Mouse (Mus musculus) adrenal gland (tissue): ENCODE measurements around the gene Fam20b.
"Not testable (repeated sequence)": the region's sequence is repeated elsewhere in the genome, so short reads cannot be mapped to it uniquely, and the experiment has no call there.

Experiments
- intact Hi-C: fragments of 180-260 bp; cut with DNase I; formaldehyde crosslinking; loops from one replicate; pipeline ENCODE4 v1.15.1; 2025

The Fam20b gene

DNA sequence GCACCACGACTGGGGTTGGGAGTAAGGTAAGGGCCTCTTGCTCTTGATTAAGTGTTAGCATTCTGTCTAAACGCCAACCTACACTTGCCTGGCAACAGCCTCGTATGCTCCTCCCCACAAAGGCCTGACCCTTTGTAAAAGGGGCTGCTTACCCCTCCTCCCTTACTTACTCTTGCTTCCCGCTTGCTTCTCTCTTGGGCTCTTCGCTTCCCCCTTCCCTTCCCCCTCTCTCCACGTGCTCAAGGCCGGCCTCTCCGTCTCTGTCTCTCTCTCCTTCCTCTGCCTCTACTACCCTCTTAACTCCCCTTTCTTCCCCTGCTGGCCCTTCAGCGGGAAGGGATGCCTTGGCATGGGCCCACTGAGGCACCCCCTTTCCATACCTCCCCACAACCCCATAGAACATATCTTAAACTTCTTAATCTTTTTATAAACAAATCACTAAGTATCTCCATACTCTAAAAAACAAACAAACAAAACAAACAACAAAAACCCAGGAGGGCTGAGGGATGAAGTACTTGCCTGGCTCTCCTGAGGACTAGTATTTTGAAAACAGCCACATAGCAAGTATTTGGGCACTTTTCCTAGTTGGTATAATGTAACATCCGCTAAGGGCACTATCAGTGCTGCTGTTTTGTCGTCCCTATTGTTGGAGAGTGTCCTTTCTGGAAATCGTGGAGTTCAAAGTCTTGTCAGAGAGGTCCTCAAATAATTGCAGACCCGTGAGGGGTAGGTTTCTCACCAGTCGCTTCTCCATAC, 46.0 kb downstream of the Fam20b start:
- intact Hi-C loops, result no loop called here

DNA sequence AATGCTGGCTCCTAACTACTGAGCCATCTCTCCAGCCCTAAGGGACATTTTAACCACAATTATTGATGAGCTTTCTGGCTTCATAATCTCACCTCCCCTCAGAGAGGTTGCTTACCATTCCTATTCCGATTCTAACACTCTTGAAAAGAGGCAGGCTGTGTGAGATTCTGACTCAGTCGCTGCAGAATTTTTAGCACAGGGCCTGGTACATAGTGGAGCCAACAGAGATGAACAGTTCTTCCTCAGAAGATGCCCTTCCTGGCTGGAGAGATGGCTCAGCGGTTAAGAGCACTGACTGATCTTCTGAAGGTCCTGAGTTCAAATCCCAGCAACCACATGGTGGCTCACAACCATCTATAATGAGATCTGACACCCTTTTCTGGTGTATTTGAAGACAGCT, 47.0 kb downstream of the Fam20b start:
- intact Hi-C loops, result no loop called here

DNA sequence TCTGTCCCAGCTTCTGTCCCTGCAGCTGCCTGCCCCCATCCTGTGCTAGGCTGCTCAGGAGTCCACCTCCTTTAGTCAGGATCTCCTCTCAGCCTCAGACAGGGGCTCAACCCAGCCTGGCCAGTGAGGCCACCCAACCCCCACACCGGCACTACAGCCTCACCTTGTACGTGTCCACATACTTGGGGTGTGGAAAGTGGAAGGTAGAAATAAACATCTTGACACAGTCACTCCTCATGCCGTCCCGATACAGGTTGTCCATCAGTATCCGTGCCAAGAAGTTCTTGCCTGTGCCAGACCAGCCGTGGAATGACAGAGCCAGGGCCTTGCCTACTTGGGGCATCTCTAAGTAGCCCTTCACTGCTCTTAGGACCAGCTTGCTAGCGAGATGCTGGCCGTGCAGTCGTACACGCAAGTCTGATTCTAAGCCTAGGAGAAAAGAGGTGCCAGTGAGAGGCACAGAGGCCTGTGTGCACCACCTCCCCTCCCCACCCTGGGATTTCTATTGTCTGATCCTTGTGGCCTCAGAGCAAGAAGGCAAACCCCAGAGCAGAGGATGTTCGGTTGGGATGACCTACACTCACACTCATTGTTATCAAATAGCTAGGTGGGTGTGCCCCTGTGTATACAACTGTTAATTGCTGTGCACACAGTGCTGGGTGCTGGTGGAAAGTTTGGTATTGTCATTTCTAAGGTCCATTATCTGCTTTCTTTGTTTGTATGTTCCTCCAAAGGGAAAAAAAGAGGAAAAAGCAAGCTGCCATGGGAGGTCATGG, 49.5 kb downstream of the Fam20b start:
- intact Hi-C loops, result no loop called here

DNA sequence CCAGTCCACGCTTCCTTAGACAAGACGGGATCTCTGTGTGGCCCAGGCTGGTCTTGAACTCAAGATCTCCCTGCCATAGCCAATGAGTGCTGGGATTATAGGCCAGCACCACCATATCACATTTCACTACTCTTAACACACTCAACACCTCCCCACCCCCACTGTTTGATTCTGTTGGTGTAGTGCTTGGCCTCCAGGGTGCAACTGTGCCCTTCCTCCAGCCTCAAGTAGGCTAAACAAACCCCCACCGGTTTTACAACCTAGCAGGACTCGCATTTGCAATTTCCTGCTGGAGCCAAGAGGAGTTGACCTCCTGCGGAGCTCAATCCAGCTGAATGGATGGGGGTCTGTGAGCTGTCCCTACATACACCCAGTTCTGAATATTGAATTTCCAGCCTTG, 50.3 kb downstream of the Fam20b start:
- intact Hi-C loops, result no loop called here

DNA sequence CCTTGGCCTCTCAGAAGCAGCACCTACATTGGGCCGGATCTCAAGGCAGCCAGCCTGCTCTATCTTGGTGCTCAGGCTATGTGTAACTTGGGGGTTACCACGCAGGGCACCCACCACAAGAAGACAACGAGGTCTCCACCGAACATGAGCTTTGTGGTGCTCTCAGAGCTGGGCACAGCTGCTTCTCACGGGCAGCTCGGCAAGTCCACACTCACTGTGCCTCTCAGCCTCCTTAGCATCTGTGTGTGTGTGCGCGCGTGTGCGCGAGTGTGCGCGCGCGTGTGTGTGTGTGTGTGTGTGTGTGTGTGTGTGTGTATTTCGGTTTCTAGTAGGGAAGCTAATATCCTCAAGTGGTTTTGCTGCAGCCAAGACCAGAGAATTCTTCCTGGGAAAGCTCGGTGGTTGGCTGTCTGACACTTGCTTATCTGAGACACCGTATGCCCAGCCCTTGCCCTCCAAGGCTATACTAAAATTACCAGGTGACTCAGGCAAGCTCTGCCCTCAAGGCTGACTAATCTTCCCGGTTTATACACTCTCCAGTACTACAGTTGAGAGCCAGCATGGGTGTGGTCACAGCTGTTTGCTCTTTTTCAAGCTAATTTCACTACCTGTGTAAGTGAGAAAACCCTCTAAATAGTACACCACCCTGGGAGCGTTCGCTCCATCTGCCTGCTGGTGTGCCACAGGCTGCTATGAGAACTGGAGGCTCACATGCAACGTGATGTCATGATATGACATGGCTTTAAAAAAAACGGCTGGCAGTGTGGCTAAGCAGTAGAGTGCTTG, 51.6 kb downstream of the Fam20b start:
- intact Hi-C loops, result no loop called here

DNA sequence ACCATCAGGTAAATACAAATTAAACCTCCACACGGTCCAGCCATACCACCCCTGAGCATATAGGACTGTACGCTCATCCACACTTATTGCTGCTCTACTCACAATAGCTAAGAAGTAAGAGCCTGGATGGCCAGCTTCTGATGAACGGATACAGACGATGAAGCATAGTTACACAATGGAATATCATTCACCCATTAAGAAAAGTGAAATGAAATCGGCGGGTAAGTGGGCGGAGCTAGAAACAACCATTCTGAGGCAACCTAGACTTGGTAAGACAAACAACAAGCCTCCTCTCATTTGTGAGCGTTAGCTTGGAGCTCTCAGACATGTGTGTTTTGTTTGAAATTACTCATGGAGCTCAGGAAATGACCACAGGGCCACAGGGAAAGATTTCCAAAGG, 53.1 kb downstream of the Fam20b start:
- intact Hi-C loops, result no loop called here

DNA sequence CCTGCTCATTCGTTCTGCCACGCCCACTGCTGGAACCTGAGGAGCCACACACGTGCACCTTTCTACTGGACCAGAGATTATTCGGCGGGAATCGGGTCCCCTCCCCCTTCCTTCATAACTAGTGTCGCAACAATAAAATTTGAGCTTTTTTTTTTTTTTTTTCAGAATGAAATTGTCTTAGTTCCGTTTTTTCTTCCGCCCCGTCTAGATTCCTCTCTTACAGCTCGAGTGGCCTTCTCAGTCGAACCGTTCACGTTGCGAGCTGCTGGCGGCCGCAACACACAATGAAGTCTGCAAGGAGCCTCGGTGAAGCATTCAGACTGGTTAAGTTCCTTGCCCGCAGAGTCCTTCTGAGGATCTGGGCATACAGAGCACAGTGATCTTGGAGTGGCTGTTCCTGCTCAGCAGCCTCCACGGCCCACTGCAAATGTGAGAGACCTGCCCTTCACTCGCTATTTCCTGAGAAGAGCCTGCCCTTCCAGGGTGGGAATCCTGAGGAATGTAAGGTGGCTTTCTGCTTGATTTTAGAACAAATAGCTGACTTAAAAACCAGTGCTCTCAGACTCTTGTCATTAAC, 58.1 kb downstream of the Fam20b start:
- intact Hi-C loops, result not testable (repeated sequence)

DNA sequence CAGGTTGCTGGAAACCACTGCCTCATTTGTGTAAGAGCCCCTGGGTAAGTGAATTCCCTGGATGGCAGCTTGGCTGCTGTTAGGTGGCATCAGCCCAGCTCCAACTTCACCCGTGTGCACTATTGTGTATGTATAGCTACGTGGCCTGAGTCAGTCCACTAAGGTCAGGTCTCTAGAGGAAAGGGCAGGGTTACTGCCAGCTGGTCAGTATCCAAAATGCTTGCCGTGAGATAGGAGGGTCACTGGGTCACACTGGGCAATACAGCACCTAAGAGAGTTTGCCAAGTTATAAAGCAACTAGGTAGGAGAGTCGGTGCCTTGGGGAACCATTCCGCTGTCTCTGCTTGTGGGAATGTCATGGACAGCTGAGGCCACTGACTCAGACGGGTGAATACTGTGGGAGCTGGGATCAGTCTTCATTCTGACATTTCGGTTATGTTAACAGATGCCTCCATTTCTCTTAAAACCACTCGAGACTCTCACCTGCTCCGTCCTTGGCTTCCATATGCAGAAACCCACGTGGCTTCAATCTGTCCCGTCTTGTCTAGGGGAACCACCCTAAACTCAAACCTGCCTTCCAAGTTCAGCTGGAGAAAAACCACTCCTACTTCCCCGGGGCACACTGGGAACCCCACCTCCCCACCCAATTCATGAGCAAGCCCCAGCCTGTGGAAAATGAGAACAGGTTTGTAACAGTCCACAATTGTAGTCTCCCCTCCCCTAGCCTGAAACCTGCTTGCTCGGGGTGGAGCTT, 58.8 kb downstream of the Fam20b start:
- intact Hi-C loops, result no loop called here

DNA sequence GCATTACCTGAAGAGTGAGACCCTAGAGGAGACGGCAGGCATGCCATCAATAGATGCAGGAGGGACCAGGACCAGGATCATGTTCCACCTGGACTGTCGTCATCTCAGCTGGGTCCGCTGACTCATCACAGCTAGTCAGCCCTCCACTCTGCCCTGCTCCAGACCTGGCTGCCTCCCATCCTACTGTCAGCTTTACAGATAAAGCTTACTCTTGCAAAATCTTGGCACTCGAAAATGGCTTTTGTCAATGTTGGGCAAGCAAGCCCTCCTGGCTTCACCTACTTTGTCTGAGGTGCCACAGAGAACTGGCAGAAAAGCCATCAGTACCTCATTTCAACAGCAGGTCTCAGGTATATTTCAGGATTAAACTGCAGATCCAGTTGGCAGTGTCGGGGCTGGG, 60.2 kb downstream of the Fam20b start:
- intact Hi-C loops, result no loop called here

DNA sequence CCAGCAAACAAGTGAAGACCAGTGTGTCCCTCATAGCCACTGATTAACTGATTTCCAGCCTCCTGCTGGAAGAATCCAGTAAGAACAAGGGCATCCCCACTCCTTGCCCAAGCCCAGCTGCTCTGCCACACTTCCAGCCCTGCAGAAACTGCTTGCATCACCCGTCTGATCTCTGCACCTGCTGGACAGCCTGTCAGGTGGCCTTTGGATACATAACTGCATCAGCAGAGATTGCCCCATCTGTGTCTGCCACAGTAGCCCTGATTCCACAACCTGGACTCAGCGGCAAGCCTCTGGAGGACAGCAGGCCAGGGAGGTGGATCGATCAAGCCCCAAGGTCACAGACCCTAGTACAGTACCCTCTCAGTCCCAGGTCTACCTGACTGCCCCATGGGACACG, 61.4 kb downstream of the Fam20b start:
- intact Hi-C loops, result no loop called here

DNA sequence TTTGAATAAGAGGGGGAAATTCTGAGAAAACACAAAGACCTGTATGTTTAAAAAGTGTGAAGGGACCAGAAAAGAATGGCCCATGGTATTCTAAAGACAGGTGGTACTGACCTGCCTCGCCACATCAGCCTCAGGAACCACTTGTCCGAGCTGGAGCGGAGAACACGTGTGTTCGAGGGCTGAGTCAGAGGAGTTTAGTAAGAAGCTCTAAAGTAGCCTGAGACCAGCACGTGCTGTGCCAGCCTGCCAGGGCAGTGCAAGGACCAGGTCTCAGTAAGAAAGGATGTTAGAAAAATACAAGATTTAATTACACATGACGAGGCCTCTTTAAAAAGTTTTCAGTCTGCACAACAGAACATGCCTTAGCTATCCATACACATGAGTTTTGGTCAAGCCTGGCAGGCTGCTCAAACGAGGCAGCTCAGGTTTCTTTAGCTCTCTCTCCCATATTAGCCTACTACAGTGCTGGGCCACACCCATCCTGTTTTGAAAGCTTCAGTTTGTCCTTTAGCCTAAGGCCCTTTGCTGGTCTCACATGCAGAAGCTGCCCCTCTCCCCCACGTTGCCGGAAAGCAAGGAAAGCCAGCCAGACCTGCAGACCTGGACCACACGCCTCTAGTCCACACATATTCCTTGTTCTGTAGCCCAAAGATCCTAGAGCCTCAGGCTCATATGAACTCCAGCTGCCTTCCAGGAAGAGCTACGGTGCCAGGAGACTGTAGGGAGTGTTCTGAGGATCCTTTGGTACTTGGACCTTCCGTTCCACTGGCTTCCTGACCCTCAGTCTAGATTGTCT, 64.0 kb downstream of the Fam20b start:
- intact Hi-C loops, result no loop called here

DNA sequence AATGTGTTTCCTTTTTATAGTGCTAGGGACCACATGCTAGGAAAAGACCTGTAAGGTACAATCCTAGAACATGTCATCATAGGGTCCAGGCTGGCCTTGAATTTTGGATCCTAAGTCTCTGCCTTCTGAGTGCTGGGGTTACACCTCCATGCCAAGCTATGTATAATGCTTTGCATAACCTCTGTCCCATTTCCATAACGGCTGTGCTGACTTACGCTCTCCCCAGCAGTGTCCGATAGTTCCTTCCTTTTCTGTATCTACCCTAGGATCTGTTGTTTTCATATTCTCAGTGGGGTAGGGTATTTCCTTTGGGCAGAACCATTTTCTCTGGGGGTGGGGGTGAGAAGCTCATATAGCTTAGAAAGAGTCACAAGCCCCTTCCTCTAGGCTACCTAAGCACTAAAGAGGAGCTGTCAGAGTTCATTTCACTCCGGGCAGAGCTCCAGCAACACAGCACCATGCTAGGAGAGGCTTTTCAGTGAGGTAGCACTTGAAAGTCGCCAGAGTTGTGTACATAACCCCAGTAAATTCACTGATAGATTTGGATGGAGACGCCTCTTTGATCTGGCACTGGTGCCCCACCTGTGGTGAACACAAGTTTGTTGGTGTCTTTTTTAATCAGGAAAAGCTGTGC, 66.6 kb downstream of the Fam20b start:
- intact Hi-C loops, result no loop called here

DNA sequence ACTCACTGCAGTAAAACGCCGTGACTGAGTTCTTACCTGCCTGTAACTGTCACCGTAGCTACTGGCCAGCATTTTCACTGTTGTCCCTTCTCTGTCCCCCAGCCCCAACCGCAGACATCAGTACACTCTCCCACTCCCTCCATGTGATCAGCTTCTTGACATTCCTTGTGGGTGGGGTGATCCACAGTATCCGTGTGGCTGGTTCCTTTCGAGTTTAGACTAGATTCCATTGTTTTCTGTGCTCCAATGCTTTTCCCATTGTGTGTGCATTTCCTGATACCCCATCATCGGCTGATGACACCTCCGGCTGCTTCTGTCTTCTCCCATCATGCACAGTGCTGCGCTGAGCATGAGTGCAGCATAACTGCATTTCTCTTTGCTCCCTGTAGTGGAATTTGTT, 68.3 kb downstream of the Fam20b start:
- intact Hi-C loops, result no loop called here

DNA sequence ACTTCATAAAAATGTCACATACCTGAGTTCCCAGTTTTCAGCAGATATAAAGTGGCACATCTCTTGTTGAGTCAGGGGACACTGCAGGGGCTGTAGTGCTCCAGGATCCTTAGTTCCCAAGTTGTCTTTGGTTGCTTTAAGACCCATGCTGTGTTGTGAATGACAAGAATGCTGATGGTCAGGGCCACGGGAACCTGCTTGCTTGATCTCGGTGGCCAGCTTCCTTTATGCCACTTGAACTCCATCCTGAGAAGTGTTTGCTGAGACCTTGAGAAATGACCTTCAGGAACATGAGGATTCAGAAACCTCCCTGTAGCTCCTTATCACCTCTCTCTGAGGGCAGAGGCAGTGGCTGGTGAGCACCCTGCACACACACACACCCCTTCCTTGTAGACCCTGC, 70.2 kb downstream of the Fam20b start:
- intact Hi-C loops, result no loop called here

DNA sequence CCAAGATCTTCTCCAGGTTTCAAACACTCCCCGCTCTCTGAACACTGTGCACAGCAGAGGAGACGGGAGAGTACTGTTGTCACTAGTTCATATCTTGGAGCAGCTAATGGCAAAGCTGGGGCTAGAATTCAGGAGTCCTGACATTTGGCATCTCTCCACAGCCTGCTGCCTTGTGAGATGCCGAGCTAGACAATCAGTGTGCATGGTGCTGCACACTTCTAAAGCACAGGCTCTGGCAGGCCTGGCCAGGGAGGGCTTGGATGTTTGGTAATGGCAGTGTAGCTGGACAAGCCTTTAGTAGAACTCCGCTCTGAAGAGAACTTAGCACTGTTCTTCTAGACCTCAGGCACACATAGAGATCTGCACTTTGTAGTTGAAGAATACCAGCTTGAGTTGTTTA, 72.9 kb downstream of the Fam20b start:
- intact Hi-C loops, result no loop called here

DNA sequence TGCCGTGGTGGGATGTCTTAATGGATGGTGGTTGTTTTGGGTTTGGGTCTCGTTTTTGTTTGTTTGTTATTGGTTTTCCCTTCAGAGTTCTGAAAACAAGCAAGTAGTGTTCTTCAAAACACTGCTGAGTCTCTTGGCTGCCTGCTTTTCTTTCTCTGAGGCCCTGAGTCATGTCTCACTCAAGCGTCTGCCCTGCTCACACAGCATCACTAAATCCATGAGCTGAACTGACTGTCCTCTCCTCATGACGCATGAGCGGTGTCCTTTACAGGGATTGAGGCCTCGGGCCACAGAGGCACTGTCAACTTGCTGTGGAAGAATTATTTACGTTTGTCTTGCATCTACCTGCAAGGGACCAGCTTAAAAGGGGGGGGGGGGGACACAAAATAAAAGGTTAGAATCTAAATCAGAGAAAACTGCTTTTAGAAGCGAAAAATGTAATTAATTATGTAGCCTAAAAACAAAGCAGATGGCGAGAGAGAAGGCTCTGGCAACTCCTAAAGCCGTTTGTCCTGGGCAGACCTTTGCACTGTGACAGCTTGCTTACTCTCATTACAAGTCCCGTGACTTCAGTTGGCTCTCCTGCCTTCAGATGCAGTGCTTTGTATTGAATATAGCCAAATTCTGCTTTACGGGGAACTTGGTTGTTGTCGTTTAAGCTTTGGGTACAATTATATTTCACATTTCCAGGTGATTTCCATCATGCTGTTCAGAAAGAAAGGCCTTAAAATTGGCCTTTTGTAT, 73.9 kb downstream of the Fam20b start:
- intact Hi-C loops, result no loop called here

DNA sequence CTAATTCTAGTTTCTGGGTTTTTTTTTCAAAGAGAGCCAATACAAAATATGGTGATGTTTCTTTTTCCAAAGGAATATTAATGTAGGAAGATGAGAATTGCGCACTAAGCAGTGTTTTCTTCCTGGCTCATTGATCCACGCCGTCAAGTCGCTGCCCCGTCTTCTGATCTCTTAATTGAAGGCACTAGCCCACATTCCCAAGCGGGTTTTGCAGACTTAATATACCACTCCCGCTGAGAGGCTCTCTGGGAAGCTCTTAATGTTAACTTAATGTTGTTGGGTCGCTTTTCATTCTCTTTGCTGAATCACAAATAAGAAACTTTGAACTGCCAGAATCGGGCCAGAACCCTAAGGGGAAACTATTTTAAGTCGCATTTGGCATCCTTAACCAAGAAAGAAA, 74.8 kb downstream of the Fam20b start:
- intact Hi-C loops, result no loop called here

DNA sequence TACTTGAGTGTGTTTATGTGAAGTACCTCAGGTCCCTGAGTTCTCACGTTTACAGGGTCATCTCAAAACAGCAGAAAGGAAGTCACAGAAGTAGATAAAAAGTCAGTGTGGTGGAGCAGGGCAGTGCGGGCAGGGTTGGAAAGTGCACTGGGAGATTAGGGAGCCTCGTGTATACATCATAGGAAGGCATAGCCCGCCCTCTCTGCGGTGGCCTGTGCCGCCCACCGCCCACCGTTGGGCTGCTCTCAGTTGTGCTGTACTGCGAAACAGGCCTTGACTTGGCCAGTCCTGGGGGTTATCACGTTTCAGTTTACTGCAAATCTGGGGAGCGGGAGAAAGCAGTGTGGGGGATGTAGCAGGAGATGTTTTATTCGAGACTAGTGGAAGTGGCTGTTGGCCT, 76.1 kb downstream of the Fam20b start:
- intact Hi-C loops, result no loop called here

DNA sequence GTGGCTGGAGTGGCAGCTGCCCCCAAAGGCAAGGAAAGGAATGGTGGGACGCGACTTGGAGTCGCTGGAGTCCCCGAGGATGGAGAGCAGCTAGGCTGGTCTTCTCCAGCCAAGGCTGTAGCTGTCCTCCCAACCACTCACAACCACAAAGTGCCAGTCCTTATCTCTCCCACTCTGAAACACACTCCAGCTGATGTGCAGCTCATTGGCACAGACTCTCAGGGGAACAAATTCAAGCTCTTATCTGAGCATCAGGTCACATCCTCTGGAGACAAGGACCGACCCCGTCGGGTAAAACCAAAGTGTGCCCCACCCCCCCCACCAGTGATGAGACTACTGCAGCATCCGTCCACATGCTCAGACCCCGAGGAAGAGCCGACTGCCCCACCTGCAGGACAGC, 77.1 kb downstream of the Fam20b start:
- intact Hi-C loops, result no loop called here
